Mouse (Mus musculus): ENCODE results near the gene Clp1. TPM values are rescaled to one million over a fixed set of nuclear protein-coding genes. Genes with fewer than 3 reads are reported as not detected.

Clp1 gene
- polyA plus RNA-seq, 2 experiments = 19.5 to 30.9 TPM

DNA sequence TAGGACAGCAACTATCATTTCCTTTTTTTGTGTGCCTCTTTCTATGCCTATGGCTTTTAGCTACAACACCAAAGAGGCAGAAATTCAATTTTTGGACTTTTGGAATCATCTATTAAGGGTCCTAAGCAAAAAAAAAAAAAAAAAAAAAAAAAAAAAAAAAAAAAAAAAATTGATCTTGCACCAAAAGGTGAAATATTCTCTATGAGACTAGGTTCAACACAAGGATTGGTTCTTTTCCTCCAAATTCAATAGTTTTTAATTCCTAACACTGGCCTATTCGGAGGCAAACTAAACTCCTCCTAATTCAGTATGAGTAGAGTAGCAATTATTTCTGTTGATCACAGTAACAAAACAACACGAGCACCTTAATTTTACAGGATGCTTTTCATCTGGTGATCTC is 15.3 kb downstream of the Clp1 start:
- no peaks in the 10 kb centered on the region for H3K9me3 ChIP-seq (ENCODE audit: control insufficient read depth, low read length)
- no peak overlapping the region for H3K27ac ChIP-seq (replicated peaks; ENCODE audit: low read depth, low read length)
- peaks cover 8% of the 10 kb centered on the region; the same call in 1 of the 2 replicates for H3K4me1 ChIP-seq (ENCODE audit: control insufficient read depth, insufficient read depth, low read length)
- WGBS = 83% methylated on average over 2 of the region's 2 CpGs
- H3K4me2 ChIP-seq (replicated peaks; ENCODE audit: low read depth, low read length, severe bottlenecking) = no peak overlapping the region
- peaks cover 34% of the 10 kb centered on the region for H3K36me3 ChIP-seq (ENCODE audit: control insufficient read depth, insufficient read depth, low read length)
- no peak for TF ChIP-seq POLR2A (IDR thresholded peaks at IDR 0.05; ENCODE audit: borderline replicate concordance, extremely low read depth, insufficient read depth, insufficient read length)
- ATAC-seq (ENCODE audit: low FRiP score, low read depth) (no peak), DNase-seq (ENCODE audit: low spot score) (no peak)
- no peak overlapping the region for H3K4me3 ChIP-seq (replicated peaks; ENCODE audit: low read length)
- no peaks in the 10 kb centered on the region for H3K27me3 ChIP-seq (ENCODE audit: control insufficient read depth, insufficient read depth, low read length)
- no peak overlapping the region for H3K9ac ChIP-seq (ENCODE audit: low read depth, low read length, severe bottlenecking)

DNA sequence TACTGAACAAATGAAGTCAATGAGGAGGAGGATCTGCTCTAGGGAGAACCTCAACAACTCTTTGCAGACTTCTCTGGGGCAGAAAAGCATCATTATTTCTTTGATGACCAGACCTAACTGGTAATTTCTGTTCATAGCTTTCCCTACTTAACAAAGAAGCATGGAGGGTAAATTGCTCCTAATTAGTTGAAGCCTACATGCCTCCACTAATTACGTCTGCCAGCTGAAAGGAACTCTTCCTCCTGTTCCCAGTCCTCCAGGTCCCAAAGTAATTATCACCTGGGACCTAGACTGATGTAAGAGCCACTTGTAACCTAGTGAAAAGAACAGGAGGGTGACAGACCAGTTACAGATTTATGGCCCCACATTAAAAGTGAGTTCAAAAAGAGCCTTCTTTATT is 19.6 kb downstream of the Clp1 start:
- Histone ChIP-seq H3K27me3 (ENCODE audit: control insufficient read depth, insufficient read depth, low read length) (no peaks in the 10 kb centered on the region), H3K9me3 (ENCODE audit: control insufficient read depth, low read length) (no peaks in the 10 kb centered on the region), H3K36me3 (ENCODE audit: control insufficient read depth, insufficient read depth, low read length) (peaks cover 57% of the 10 kb centered on the region), H3K4me1 (ENCODE audit: control insufficient read depth, insufficient read depth, low read length) (peaks cover 1% of the 10 kb centered on the region; the same call in 1 of the 2 replicates), H3K27ac (replicated peaks; ENCODE audit: low read depth, low read length) (no peak overlapping the region), H3K4me3 (replicated peaks; ENCODE audit: low read length) (no peak overlapping the region), H3K4me2 (replicated peaks; ENCODE audit: low read depth, low read length, severe bottlenecking) (no peak overlapping the region), H3K9ac (ENCODE audit: low read depth, low read length, severe bottlenecking) (no peak overlapping the region)
- no peak for TF ChIP-seq POLR2A (IDR thresholded peaks at IDR 0.05; ENCODE audit: borderline replicate concordance, extremely low read depth, insufficient read depth, insufficient read length)
- no peak for DNase-seq (ENCODE audit: low spot score)
- 26% methylated on average over 1 of the region's 1 CpGs for WGBS
- ATAC-seq (ENCODE audit: low FRiP score, low read depth) = no peak

DNA sequence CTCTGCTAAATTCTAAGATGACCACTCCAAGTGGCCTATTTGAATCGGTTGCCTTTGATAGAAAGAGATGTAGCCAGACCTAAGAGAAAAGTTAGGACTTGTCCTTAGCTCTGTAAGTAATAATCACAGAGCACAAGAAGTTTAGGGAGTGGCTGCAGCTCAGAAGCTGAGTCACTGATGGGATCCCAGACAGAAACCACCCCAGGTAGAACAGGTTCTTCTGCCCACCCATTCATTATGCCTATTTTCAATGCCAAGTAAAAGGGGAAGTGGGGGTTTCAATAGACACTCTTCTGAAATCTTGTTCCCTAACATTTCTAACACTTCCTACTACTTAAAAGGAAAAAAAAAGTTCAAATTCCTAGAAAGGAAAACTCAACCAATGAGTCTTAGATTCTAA is 21.9 kb downstream of the Clp1 start:
- peaks cover 60% of the 10 kb centered on the region for H3K36me3 ChIP-seq (ENCODE audit: control insufficient read depth, insufficient read depth, low read length)
- no peak overlapping the region for H3K27ac ChIP-seq (replicated peaks; ENCODE audit: low read depth, low read length)
- H3K4me2 ChIP-seq (replicated peaks; ENCODE audit: low read depth, low read length, severe bottlenecking) = no peak overlapping the region
- no peak overlapping the region for H3K4me3 ChIP-seq (replicated peaks; ENCODE audit: low read length)
- H3K27me3 ChIP-seq (ENCODE audit: control insufficient read depth, insufficient read depth, low read length) = no peaks in the 10 kb centered on the region
- WGBS = 84% methylated on average over 1 of the region's 1 CpGs
- ATAC-seq (ENCODE audit: low FRiP score, low read depth) = no peak
- H3K9ac ChIP-seq (ENCODE audit: low read depth, low read length, severe bottlenecking) = no peak overlapping the region
- no peaks in the 10 kb centered on the region for H3K4me1 ChIP-seq (ENCODE audit: control insufficient read depth, insufficient read depth, low read length)
- H3K9me3 ChIP-seq (ENCODE audit: control insufficient read depth, low read length) = no peaks in the 10 kb centered on the region
- DNase-seq (ENCODE audit: low spot score) = no peak
- TF ChIP-seq POLR2A (IDR thresholded peaks at IDR 0.05; ENCODE audit: borderline replicate concordance, extremely low read depth, insufficient read depth, insufficient read length) = no peak

DNA sequence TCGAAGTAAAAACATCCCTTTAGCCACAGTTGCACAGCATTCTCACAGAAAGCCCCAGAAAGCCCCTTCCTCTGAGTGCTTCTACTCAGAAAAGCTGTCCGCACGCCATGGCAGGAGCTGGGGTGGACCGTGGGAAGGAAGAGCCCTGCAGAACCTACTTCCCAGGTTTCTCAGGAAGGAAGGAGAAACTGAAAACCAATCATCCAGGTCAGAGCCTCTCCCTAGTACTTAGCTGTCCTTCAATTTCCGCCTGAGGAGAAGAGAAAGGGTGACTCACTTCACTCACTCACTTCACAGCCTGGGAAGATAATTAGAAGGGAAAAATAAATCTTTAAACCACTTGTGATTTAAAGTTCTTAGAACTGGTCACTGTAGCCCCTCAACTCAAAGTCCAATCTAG is 22.8 kb downstream of the Clp1 start:
- Histone ChIP-seq H3K27ac (replicated peaks; ENCODE audit: low read depth, low read length) (no peak overlapping the region), H3K9ac (ENCODE audit: low read depth, low read length, severe bottlenecking) (no peak overlapping the region), H3K9me3 (ENCODE audit: control insufficient read depth, low read length) (no peaks in the 10 kb centered on the region), H3K4me1 (ENCODE audit: control insufficient read depth, insufficient read depth, low read length) (no peaks in the 10 kb centered on the region), H3K4me3 (replicated peaks; ENCODE audit: low read length) (no peak overlapping the region), H3K4me2 (replicated peaks; ENCODE audit: low read depth, low read length, severe bottlenecking) (no peak overlapping the region), H3K27me3 (ENCODE audit: control insufficient read depth, insufficient read depth, low read length) (no peaks in the 10 kb centered on the region), H3K36me3 (ENCODE audit: control insufficient read depth, insufficient read depth, low read length) (peaks cover 58% of the 10 kb centered on the region)
- no peak for TF ChIP-seq POLR2A (IDR thresholded peaks at IDR 0.05; ENCODE audit: borderline replicate concordance, extremely low read depth, insufficient read depth, insufficient read length)
- DNase-seq (ENCODE audit: low spot score) (no peak), ATAC-seq (ENCODE audit: low FRiP score, low read depth) (no peak)
- WGBS = 82% methylated on average over 5 of the region's 5 CpGs

DNA sequence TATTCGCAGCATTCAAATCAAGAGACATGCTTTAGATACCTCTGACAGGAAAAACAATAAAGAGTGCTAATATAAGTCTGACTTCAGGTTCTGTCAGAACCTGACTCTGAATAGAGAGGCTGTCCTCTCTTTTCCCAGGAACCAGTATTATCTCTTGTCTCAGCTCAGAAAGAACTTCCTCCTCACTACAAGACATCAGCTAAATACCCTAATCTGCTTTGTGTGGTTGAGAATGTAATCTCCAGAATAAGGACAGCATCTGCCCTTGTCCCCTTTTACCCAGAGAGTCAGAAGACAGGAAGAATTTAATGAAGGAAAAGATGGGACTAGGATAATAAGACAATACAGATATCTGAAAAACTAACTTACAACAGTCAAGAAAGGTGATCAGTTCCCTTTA is 23.7 kb downstream of the Clp1 start:
- Histone ChIP-seq H3K4me2 (replicated peaks; ENCODE audit: low read depth, low read length, severe bottlenecking) (no peak overlapping the region), H3K36me3 (ENCODE audit: control insufficient read depth, insufficient read depth, low read length) (peaks cover 56% of the 10 kb centered on the region)

More for the DNA sequence above, 23.7 kb downstream of the Clp1 start:
- H3K4me3 ChIP-seq (replicated peaks; ENCODE audit: low read length) = no peak overlapping the region
- no peak overlapping the region for H3K27ac ChIP-seq (replicated peaks; ENCODE audit: low read depth, low read length)
- H3K9me3 ChIP-seq (ENCODE audit: control insufficient read depth, low read length) = no peaks in the 10 kb centered on the region
- 100% methylated on average over 1 of the region's 1 CpGs for WGBS
- TF ChIP-seq POLR2A (IDR thresholded peaks at IDR 0.05; ENCODE audit: borderline replicate concordance, extremely low read depth, insufficient read depth, insufficient read length) = no peak
- DNase-seq (ENCODE audit: low spot score) = no peak
- no peaks in the 10 kb centered on the region for H3K4me1 ChIP-seq (ENCODE audit: control insufficient read depth, insufficient read depth, low read length)
- H3K27me3 ChIP-seq (ENCODE audit: control insufficient read depth, insufficient read depth, low read length) = no peaks in the 10 kb centered on the region
- H3K9ac ChIP-seq (ENCODE audit: low read depth, low read length, severe bottlenecking) = no peak overlapping the region
- no peak for ATAC-seq (ENCODE audit: low FRiP score, low read depth)

Data from limb, embryonic 14.5 days (tissue).